Mouse (Mus musculus): ENCODE data around the gene Heyl. TPM values are rescaled to one million over a fixed set of nuclear protein-coding genes. Genes with fewer than 3 reads are reported as not detected.
"Not testable (repeated sequence)": the region's sequence is repeated elsewhere in the genome, so short reads cannot be mapped to it uniquely, and the experiment has no call there.

Gene Heyl
- polyA plus RNA-seq, 1 experiment from 2014 or later, result 3.5 TPM

- H3K9me3 ChIP-seq (ENCODE audit: control insufficient read depth, low read length), result no peaks in the 10 kb centered on the region
Observed at GRCm38 (mm10) chr4:123289038-123289437, 55.7 kb downstream of the Heyl start.

GRCm38 (mm10) chr4:123292390-123292789, 59.0 kb downstream of the Heyl start:
- H3K4me1 ChIP-seq (ENCODE audit: control insufficient read depth, insufficient read depth, low read length), result no peaks in the 10 kb centered on the region
- 96% methylated on average over 3 of the region's 3 CpGs for WGBS
- H3K9ac ChIP-seq (replicated peaks; ENCODE audit: low read depth, low read length), result no peak overlapping the region
- no peak overlapping the region for H3K4me2 ChIP-seq (ENCODE audit: low read depth, low read length)
- no peak overlapping the region for H3K4me3 ChIP-seq (ENCODE audit: low read depth, low read length)
- peaks cover 50% of the 10 kb centered on the region for H3K36me3 ChIP-seq (ENCODE audit: control insufficient read depth, insufficient read depth, low read length)
- ATAC-seq (ENCODE audit: low read depth), result no peak
- no peak overlapping the region for H3K27ac ChIP-seq (ENCODE audit: low read depth, low read length)
- no peaks in the 10 kb centered on the region for H3K9me3 ChIP-seq (ENCODE audit: control insufficient read depth, low read length)
- H3K27me3 ChIP-seq (ENCODE audit: control insufficient read depth, insufficient read depth, low read length), result no peaks in the 10 kb centered on the region

More at GRCm38 (mm10) chr4:123289038-123289437, 55.7 kb downstream of the Heyl start:
- peaks cover 42% of the 10 kb centered on the region for H3K36me3 ChIP-seq (ENCODE audit: control insufficient read depth, insufficient read depth, low read length)
- H3K9ac ChIP-seq (replicated peaks; ENCODE audit: low read depth, low read length), result no peak overlapping the region
- no peak overlapping the region for H3K4me3 ChIP-seq (ENCODE audit: low read depth, low read length)
- no peak overlapping the region for H3K4me2 ChIP-seq (ENCODE audit: low read depth, low read length)
- H3K4me1 ChIP-seq (ENCODE audit: control insufficient read depth, insufficient read depth, low read length), result peaks cover 22% of the 10 kb centered on the region
- no peaks in the 10 kb centered on the region for H3K27me3 ChIP-seq (ENCODE audit: control insufficient read depth, insufficient read depth, low read length)
- no peak overlapping the region for H3K27ac ChIP-seq (ENCODE audit: low read depth, low read length)
- WGBS, result 90% methylated on average over 12 of the region's 12 CpGs
- no peak for ATAC-seq (ENCODE audit: low read depth)

GRCm38 (mm10) chr4:123292989-123293388, 59.6 kb downstream of the Heyl start:
- Histone ChIP-seq H3K27me3 (ENCODE audit: control insufficient read depth, insufficient read depth, low read length) (no peaks in the 10 kb centered on the region), H3K4me1 (ENCODE audit: control insufficient read depth, insufficient read depth, low read length) (no peaks in the 10 kb centered on the region), H3K27ac (ENCODE audit: low read depth, low read length) (no peak overlapping the region), H3K4me2 (ENCODE audit: low read depth, low read length) (no peak overlapping the region), H3K9ac (replicated peaks; ENCODE audit: low read depth, low read length) (no peak overlapping the region), H3K4me3 (ENCODE audit: low read depth, low read length) (no peak overlapping the region), H3K9me3 (ENCODE audit: control insufficient read depth, low read length) (no peaks in the 10 kb centered on the region), H3K36me3 (ENCODE audit: control insufficient read depth, insufficient read depth, low read length) (peaks cover 51% of the 10 kb centered on the region)
- no peak for ATAC-seq (ENCODE audit: low read depth)
- 92% methylated on average over 7 of the region's 7 CpGs for WGBS

- H3K4me2 ChIP-seq (ENCODE audit: low read depth, low read length), result no peak overlapping the region
- no peak overlapping the region for H3K27ac ChIP-seq (ENCODE audit: low read depth, low read length)
- ATAC-seq (ENCODE audit: low read depth), result no peak
- no peak overlapping the region for H3K4me3 ChIP-seq (ENCODE audit: low read depth, low read length)
- no peaks in the 10 kb centered on the region for H3K9me3 ChIP-seq (ENCODE audit: control insufficient read depth, low read length)
- 84% methylated on average over 7 of the region's 7 CpGs for WGBS
- H3K9ac ChIP-seq (replicated peaks; ENCODE audit: low read depth, low read length), result no peak overlapping the region
- no peaks in the 10 kb centered on the region for H3K4me1 ChIP-seq (ENCODE audit: control insufficient read depth, insufficient read depth, low read length)
- H3K36me3 ChIP-seq (ENCODE audit: control insufficient read depth, insufficient read depth, low read length), result peaks cover 56% of the 10 kb centered on the region
- no peaks in the 10 kb centered on the region for H3K27me3 ChIP-seq (ENCODE audit: control insufficient read depth, insufficient read depth, low read length)
Observed at GRCm38 (mm10) chr4:123293661-123294443, 60.5 kb downstream of the Heyl start.

- H3K4me3 ChIP-seq (ENCODE audit: low read depth, low read length); H3K9ac ChIP-seq (replicated peaks; ENCODE audit: low read depth, low read length); H3K4me1 ChIP-seq (ENCODE audit: control insufficient read depth, insufficient read depth, low read length); H3K9me3 ChIP-seq (ENCODE audit: control insufficient read depth, low read length); H3K27ac ChIP-seq (ENCODE audit: low read depth, low read length); H3K4me2 ChIP-seq (ENCODE audit: low read depth, low read length); ATAC-seq (ENCODE audit: low read depth); H3K27me3 ChIP-seq (ENCODE audit: control insufficient read depth, insufficient read depth, low read length): not testable (repeated sequence)
- 97% methylated on average over 15 of the region's 15 CpGs for WGBS
- peaks cover 49% of the 10 kb centered on the region for H3K36me3 ChIP-seq (ENCODE audit: control insufficient read depth, insufficient read depth, low read length)
Observed at GRCm38 (mm10) chr4:123295026-123295425, 61.7 kb downstream of the Heyl start.

GRCm38 (mm10) chr4:123295516-123296147, 62.3 kb downstream of the Heyl start:
- WGBS, result 92% methylated on average over 21 of the region's 21 CpGs
- ATAC-seq (ENCODE audit: low read depth), result no peak

GRCm38 (mm10) chr4:123296148-123296534, 62.8 kb downstream of the Heyl start:
- no peak overlapping the region for H3K4me3 ChIP-seq (ENCODE audit: low read depth, low read length)
- H3K27me3 ChIP-seq (ENCODE audit: control insufficient read depth, insufficient read depth, low read length), result no peaks in the 10 kb centered on the region
- WGBS, result 90% methylated on average over 5 of the region's 5 CpGs
- H3K9me3 ChIP-seq (ENCODE audit: control insufficient read depth, low read length), result no peaks in the 10 kb centered on the region
- H3K36me3 ChIP-seq (ENCODE audit: control insufficient read depth, insufficient read depth, low read length), result peaks cover 44% of the 10 kb centered on the region
- no peak overlapping the region for H3K9ac ChIP-seq (replicated peaks; ENCODE audit: low read depth, low read length)
- no peak overlapping the region for H3K4me2 ChIP-seq (ENCODE audit: low read depth, low read length)
- no peak overlapping the region for H3K27ac ChIP-seq (ENCODE audit: low read depth, low read length)
- ATAC-seq (ENCODE audit: low read depth), result no peak
- H3K4me1 ChIP-seq (ENCODE audit: control insufficient read depth, insufficient read depth, low read length), result no peaks in the 10 kb centered on the region

More at GRCm38 (mm10) chr4:123295516-123296147, 62.3 kb downstream of the Heyl start:
- Histone ChIP-seq H3K9me3 (ENCODE audit: control insufficient read depth, low read length) (no peaks in the 10 kb centered on the region), H3K9ac (replicated peaks; ENCODE audit: low read depth, low read length) (no peak overlapping the region), H3K27ac (ENCODE audit: low read depth, low read length) (no peak overlapping the region), H3K4me1 (ENCODE audit: control insufficient read depth, insufficient read depth, low read length) (no peaks in the 10 kb centered on the region), H3K27me3 (ENCODE audit: control insufficient read depth, insufficient read depth, low read length) (no peaks in the 10 kb centered on the region), H3K36me3 (ENCODE audit: control insufficient read depth, insufficient read depth, low read length) (peaks cover 49% of the 10 kb centered on the region), H3K4me3 (ENCODE audit: low read depth, low read length) (no peak overlapping the region), H3K4me2 (ENCODE audit: low read depth, low read length) (no peak overlapping the region)

- no peak overlapping the region for H3K4me3 ChIP-seq (ENCODE audit: low read depth, low read length)
- H3K9me3 ChIP-seq (ENCODE audit: control insufficient read depth, low read length), result no peaks in the 10 kb centered on the region
- no peak overlapping the region for H3K9ac ChIP-seq (replicated peaks; ENCODE audit: low read depth, low read length)
- no peaks in the 10 kb centered on the region for H3K27me3 ChIP-seq (ENCODE audit: control insufficient read depth, insufficient read depth, low read length)
- no peak overlapping the region for H3K27ac ChIP-seq (ENCODE audit: low read depth, low read length)
- no peaks in the 10 kb centered on the region for H3K4me1 ChIP-seq (ENCODE audit: control insufficient read depth, insufficient read depth, low read length)
- peaks cover 32% of the 10 kb centered on the region for H3K36me3 ChIP-seq (ENCODE audit: control insufficient read depth, insufficient read depth, low read length)
- WGBS, result 91% methylated on average over 21 of the region's 22 CpGs
- ATAC-seq (ENCODE audit: low read depth), result no peak
- no peak overlapping the region for H3K4me2 ChIP-seq (ENCODE audit: low read depth, low read length)
Observed at GRCm38 (mm10) chr4:123297195-123297960, 64.0 kb downstream of the Heyl start.

GRCm38 (mm10) chr4:123298226-123298625, 64.9 kb downstream of the Heyl start:
- H3K4me3 ChIP-seq (ENCODE audit: low read depth, low read length), result no peak overlapping the region
- no peak overlapping the region for H3K4me2 ChIP-seq (ENCODE audit: low read depth, low read length)
- no peak overlapping the region for H3K9ac ChIP-seq (replicated peaks; ENCODE audit: low read depth, low read length)
- 88% methylated on average over 4 of the region's 4 CpGs for WGBS
- H3K27me3 ChIP-seq (ENCODE audit: control insufficient read depth, insufficient read depth, low read length), result no peaks in the 10 kb centered on the region
- peaks cover 29% of the 10 kb centered on the region for H3K36me3 ChIP-seq (ENCODE audit: control insufficient read depth, insufficient read depth, low read length)
- no peak for ATAC-seq (ENCODE audit: low read depth)
- no peak overlapping the region for H3K27ac ChIP-seq (ENCODE audit: low read depth, low read length)
- no peaks in the 10 kb centered on the region for H3K4me1 ChIP-seq (ENCODE audit: control insufficient read depth, insufficient read depth, low read length)
- H3K9me3 ChIP-seq (ENCODE audit: control insufficient read depth, low read length), result no peaks in the 10 kb centered on the region

All from neural tube, embryonic 14.5 days (tissue).